Mouse (Mus musculus) erythroid progenitor cell, adult 5-6 weeks (primary cell): ENCODE data around the gene Tmem203. TPM values are rescaled to one million over a fixed set of nuclear protein-coding genes. Genes with fewer than 3 reads are reported as not detected.

Experiments used
- ATAC-seq: replicated peaks from 2 replicates; pipeline ENCODE4 v1.8.0; 2016; ENCODE audit warnings: moderate number of reproducible peaks, mild to moderate bottlenecking, moderate TSS enrichment, inconsistent platforms; ENCODE audit not compliant: poor library complexity, low FRiP score, severe bottlenecking
- total RNA-seq, 2 experiments: library from RNA; stranded (forward) in 1 of 2; stranded (reverse) in 1 of 2; fragments of 150-400 nt in 1 of 2; fragments of 186-747, 209-891 nt in 1 of 2; gene quantifications; 2 replicates each; pipeline versions ENCODE4 v1.2.3 to v1.2.4; 2015 to 2017; ENCODE audit warnings: low replicate concordance in 2 of 2

The Tmem203 gene
- 11.9 and 18.9 TPM in 2 replicates for total RNA-seq (2015; ENCODE audit: low replicate concordance)
- 1.8 and 8.5 TPM in 2 replicates for total RNA-seq (2017; ENCODE audit: low replicate concordance)

DNA sequence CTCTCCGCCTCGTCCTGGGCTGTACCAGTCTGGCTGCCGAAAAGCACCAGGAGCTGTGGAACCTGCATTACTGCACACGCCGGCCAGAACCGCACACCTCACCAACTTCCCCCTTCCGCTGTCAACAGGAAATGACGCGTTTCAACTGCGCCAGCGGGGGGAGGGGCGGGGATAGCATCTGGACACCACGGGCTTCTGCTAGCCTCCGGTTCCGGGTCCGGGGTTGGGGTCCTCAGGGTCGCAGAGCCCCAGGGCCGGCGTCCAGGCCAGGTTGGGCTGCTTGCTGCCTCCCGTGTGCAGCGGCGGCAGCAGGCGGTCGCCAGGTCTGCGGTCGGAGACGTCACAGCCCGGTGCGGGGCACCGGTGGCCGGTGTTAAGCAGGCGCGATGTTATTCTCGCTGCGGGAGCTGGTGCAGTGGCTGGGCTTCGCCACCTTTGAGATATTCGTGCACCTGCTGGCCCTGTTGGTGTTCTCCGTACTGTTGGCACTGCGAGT, at the start of gene Tmem203:
Tmem203 (plus strand) TSS at position 156 of the 496 bp plus-strand sequence.
- peak; percentile 92 for ATAC-seq

DNA sequence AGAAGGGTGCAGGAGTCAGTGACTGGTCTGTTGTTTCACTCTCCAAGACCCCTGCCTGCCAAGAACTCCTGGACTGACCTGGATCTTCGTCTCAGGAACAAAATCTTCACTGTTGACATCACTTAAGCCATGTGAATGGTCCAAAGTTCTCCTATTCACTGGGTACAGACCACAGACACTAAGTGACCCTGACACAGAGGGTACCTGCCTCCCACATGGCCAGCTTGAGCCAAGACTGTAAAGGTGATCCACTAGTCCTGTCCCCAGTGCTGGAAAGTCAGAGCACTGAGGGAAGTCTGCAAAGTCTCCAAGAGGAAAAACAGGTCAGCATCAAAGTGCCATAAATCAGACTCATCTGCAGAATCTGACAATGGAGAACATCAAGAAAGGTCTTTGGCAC, 47.6 kb upstream of the Tmem203 start:
- no peak for ATAC-seq

DNA sequence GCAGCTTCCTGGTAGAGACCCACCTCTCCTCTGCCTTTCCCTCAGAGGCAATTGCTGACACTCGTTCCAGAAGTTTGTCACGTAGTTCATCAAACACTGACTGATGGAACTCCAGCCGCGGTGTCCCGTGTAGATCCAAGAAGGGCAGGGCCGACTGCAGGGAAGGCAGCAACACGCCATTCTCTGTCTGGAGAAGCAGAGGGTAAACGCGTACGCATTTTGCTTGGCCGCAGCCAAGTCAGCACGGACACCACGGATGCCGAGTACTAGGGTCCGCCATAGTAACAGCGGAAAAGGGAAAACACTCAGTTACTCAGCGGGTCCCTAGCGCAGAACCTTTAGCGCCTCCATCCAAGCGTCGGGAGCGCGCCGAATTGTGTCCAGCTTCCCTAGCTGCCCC, 44.6 kb upstream of the Tmem203 start:
- ATAC-seq = peak; percentile 53

DNA sequence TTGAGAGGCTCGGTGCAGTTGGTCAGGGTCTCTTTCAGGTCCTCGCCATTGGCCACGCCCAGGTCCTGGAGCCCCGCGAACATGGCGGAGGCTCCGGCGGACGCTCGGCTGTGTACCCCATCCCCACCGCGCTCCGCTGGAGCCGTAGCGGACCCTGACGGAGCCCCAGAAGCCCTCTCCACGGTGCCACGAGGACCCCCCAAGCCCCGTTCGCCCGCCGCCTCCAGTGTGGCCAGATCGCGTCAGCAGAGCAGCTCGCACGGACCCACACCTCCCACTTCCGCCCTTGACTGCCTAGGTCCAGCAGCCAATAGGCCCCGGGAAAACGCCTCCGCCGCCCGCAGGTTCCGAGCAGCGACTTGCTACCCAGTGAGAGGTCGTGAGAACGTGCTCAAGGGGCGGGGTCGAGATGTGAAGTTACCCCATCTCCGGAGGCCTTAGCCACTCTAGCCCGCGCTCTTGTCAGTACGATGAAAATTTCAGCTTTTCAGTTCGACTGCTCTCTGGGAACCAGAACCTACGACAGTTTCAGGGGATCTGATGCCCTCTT, 44.0 kb upstream of the Tmem203 start, which contains the start of gene Nelfb:
Nelfb (minus strand) TSS at position 369 of the 550 bp plus-strand sequence.
- ATAC-seq = peak; percentile 92

DNA sequence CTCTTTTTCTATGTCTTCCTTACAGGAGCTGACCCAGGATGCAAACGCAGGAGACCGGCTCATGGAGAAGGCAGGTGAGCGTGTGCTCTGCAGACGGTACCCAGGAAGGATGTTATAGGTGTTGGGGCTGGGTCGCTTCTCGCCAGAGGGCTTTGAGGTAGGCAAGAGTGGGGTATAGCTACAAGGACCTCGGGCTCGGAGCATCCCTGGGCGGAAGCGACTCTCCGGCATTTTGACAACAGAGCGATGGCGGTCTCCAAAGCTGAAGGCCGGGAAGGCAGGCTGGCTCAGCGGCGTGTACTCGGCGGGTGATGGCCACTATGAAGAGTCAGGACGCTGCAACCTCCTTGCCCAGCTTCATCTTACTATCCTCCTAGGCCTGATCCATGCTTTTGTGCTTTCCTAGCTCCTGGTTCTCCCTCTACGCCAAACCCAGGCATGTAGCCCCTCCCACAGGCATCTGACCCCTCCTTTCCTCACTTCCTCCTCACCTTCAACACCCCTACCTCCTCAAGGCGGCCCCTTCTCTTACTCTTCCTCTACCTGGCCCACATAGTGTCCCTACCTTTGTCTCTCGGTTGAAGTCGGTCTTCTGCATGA, 41.9 kb upstream of the Tmem203 start:
- no peak for ATAC-seq

DNA sequence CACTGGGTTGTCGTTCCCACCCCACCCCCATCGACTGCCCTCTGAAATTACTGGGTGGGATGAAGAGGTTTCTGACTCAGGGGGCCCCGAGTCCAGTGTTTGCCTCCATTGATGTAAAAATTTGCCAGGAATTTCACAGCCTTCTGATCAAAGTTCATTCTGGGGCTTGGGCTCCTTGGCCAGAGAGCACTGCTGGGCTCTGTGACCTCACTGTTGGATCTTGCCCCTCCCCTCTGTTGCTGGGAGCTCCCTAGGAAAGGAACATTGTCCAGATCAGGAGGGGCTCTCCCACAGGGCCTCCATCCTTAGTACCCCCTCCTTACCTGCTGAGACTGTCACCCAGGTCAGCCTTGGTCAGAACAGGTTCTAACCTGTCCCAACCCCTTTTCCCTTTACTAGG, 40.8 kb upstream of the Tmem203 start, which contains the start of gene Stpg3:
Stpg3 (minus strand) TSS at position 194 of the 400 bp plus-strand sequence.
- ATAC-seq = no peak

DNA sequence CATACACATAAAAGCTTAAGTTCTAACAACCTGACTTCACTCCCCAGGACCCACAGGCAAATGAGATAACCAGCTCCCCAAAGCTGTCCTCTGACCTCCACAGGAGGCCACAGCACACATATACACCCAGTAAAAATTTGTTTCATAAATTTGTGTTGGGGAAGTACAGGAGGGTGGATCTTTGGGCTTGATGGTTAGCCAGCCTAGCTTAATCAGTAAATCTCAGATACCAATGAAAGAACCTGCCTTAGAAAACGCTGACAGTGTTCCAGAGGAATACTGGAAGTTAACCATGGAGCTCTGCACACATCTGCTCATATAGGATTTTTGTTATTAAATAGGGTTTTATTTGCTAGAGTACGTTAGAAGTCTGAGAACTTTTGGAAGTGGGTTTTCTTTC, 37.6 kb upstream of the Tmem203 start:
- ATAC-seq = no peak

DNA sequence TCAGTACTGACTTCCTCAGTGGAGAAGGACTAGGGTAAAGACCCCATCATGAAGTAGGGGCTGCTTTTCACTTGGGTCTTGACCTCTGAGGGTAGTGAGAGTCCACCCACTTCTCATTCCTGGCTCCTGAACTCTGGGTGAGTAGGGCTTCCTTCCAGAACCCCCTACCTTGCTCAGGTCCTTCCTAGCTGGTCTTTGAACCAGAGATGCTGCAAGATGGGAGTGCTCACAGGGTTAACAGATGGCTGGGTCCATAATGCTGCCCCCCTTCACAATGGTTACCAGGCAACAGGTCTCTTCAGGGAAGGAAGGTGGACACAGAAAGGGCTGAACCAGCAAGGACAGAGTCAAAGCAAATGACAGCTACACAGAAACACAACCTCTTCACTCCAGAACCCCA, 36.8 kb upstream of the Tmem203 start, which contains the start of gene Fam166a:
Fam166a (plus strand) TSS at position 301 of the 400 bp plus-strand sequence.
- no peak for ATAC-seq

DNA sequence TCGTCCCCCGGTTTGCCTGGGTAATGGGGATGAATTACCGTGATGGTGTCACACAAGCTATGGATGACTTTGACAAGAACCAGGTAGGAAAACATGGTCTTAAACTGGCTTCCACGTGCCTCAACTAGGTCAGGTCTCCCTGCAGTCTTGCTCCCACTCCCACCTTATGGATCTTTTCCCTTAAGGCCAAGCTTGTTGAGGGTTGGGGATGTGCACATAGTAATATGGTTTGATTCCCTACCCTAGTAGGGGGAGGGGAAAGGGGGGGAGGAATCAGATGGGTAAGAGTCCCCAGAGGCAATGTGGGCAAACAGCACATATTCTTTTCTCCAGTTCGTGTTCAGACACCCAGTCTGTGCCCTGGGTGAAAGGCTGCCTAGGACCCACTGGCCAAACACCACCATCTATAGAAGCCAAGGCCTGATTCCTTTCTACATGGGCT, 33.9 kb upstream of the Tmem203 start:
- ATAC-seq = no peak

DNA sequence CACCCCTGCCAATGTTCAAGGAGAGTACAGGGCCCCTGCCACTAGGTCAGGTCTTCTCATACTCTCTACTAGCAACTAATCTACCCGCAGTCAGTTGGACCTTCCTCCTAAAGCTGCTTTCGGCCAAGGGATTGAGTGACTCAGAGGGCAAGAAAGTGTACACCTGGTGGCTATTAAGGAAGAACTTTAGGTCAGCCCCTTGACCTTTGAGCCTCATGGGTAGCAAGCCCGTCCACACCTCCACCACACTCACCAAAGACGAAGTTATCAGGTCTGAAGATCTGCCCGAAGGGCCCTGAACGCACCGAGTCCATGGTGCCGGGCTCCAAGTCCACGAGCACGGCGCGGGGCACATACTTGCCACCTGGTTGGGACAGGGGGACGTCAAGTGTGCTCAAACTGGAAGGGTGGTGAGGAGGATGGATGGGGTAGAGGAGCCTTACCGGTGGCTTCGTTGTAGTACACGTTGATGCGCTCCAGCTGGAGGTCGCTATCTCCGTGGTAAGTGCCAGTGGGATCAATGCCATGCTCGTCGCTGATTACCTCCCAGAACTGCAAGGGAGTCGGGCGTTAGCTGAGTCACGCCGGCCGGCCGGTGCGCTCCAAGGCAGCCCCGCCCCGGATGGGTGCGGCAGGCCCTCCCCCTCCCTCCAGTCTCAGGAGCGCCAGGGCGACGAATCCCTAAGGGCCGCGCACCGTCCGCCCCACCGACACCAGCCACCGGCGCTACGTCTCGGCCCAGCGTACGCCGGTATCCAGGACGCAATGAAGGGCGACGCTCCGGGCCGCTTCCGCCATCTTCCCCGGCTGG, 31.4 kb upstream of the Tmem203 start:
- ATAC-seq = peak; percentile 65

DNA sequence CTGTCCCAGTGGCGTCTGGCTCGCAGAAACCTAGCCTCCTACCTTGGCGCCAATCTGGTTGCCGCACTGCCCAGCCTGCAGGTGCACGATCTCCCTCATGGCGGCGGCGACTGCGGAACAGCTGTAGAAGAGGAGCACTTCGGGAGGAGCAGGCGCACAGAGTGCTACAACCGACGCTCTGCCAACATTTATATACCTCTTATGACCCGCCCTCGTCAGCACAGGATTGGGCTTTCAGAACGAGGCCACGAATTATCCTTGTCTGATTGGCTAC, 30.8 kb upstream of the Tmem203 start, which contains the start of gene Tubb4b:
Tubb4b (minus strand) TSS at position 211 of the 274 bp plus-strand sequence.
- ATAC-seq = no peak

DNA sequence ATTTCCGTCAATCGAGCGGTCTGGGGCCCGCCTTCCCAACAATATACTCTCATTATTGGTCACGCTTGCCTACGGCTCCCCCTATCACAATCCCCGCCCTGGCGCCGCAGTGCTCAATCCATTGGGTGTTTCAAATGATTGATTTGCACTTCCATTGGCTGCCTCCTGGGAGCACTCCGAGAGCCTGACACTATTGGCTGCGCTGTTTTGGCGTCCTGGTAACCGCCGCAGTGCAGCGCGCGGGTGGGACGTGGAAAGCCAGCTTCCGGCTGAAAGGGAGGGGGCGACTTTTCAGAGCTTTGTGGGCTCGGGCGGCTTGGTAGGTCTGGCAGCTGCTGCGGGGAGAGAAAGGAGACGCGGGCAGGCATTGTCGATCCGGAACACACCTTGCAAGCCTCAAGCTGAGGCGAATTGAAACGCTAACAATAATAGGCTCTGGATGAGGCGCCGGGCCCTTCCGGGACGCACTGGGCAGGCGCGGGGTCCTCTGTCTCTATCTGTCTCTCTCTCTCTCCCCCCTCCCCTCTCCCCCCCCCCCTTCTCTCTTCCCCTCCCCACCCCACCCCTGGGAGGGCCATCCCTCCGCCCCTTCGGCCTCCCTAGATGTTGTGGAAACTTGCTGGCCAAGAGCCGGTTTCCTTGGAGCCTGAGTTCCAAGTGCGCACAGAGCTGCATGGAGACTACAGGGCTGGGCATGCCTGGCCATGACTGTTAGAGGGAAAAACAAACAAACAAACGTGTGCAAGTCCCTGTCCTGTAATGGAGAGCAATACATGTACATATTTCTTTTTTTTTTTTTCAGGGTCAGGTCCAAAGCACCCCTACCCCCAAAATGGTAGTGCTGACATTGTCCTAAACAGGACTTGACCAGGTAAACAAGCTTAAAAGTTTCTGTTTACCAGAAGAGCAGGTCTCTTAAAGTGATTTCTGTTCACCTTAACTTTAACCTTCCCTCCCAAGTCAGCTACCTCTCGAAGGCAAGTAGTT, 30.2 kb upstream of the Tmem203 start:
- peak; percentile 74 for ATAC-seq

DNA sequence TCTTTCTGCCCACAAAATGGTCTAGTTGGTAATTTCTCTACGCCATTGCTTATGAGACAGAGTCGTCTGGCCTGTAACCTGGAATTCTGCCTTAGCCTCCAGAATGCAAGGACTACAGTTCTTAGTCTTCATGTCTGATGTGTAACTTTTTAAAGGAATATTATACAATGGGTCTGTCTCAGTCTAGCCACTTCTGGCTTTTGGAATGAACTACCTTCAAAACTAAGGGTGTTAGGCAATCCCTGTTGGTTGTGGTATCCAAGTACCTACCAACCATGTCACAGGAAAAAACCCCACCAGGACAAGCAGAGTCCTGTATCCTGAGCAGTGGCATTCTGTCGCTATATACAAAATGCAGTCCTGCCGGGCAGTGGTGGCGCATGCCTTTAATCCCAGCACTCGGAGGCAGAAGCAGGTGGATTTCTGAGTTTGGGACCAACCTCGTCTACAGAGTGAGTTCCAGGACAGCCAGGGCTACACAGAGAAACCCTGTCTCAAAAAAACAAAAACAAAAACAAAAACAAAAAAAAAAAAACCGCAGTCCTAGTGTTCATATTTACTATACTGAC, 29.3 kb upstream of the Tmem203 start:
- ATAC-seq = no peak

DNA sequence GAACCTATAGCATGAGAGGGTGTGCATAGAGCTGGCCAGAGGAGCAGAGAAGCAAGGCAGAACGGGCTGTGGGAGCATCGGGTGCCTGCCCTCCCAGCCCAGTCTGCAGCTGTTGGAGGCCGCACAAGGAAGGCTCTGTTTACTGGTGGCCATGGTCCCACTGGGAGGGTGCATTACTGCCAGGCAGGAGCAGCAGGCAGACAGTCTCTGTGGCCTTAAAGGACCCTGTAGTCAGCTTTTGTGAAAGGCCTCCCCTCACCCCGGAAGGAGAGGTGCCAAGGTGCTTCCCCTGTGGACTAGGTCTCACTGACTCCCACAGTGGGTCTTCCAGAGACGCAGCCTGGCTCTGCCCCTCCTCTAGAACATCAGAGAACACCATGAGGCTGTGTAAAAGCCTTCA, 28.4 kb upstream of the Tmem203 start:
- ATAC-seq = no peak

DNA sequence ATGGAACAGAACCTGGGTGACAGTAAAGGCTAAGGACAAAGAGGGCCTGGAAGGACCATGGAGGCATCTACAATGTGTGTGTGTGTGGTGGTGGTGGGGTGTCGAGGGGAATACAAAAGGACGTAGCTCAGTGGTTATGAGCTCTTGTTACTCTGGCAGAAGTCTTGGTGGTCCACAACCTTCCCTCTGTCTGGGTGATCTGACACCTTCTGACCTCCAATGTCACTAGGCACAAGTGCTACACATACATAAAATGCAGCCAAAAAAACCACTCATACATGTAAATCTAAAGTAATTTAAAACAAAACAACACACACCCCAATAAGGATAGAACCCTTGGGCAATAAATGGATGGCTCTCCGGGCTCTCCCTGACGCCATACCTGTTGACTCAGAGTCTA, 27.8 kb upstream of the Tmem203 start:
- ATAC-seq = no peak

DNA sequence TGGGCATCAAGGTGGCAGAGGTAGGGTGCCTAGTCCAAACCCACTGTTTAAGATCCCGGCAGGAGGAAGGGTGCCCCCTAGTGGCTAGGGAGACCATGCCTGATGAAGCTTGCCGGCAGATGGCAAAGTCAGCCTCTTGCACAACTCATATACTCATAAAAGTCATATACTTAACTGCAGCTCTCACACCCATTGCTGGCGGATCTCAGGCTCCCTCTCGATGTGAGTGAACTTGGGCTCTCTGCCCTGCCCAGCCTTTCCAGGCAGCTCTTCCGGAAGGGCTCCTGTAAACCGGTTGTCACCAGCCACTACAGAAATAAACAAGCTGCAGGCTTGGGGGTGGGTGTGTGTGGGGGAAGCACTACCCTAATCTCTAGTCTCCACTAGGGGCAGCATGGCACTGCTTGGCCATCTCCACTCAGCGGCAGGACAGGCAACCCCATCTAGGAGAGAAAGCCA, 26.8 kb upstream of the Tmem203 start:
- peak; percentile 53 for ATAC-seq

DNA sequence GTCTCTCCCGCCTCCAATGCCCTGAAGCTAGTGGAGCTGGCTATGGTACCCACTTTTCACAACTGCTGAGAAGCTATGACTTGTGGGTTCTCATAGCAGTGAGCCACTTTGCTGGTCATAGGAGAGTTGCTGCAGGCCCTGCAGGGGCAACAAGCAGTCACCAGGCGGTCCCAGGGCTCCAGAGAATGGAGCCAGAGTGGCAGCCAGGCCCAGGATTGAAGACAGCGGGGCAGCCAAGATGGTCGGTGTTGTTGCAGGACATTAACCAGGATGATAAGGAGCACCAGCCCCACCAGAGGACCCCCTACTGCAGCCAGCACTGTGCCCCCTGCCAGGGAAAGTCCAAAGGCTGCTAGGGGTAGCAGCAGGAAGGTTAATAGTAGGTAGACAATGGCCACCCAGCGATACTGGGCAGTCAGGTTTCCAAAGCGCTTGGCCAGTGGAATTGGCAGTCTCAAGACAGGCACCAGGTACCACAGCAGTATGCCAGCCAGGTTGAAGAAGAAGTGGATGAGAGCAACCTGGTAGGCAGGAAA, 26.2 kb upstream of the Tmem203 start:
- ATAC-seq = no peak

DNA sequence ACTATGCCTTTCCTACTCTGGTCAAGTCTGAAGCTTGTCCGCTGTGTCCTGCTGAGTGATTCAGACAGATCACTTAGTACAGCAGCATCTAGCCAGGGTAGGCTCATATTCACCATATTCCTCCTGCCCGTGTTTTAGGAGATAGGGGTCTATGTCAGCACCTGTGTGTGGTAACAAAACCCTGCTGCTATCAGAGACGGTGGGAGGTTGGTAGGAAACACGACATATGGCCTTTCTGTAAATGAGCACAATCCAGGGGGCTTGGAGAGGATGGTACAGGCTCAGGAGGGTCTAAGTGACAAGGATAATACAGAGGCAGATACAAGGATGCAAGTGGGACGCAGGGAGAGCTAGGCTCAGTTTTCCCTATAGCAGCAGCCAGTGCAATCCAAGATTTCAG, 25.7 kb upstream of the Tmem203 start:
- ATAC-seq = no peak

DNA sequence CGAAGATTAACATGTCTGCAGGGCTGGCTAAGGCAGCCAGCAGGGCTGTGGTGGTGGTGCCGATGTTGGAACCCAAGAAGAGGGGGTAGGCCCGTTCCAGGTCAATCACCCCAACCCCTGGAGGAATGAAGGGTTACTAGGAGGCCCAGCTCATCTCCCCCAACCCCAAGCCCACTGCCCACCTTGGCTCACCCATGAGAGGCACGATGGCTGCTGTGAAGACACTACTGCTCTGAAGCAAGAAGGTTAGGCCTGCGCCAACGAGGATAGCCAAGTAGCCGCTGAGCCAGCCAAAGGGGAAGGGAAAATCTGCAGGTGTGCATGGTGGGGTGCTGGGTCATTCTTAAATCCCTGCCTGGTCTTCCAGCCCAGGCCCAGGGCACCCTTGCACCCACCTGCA, 24.7 kb upstream of the Tmem203 start:
- no peak for ATAC-seq
